Mouse (Mus musculus) spleen, adult 2 months (tissue): ENCODE measurements around the gene Insl5. TPM values are rescaled to one million over a fixed set of nuclear protein-coding genes. Genes with fewer than 3 reads are reported as not detected.

Experiments used
- DNase-seq, 2 experiments: peaks; one replicate each; pipeline versions ENCODE4 v3.0.0 to v3.0.0-alpha.2; 2012 to 2021; ENCODE audit warnings: low spot score in 2 of 2, low read depth in 1 of 2
- H3K27ac ChIP-seq: fragments of 200-500 bp; 2 replicates; pipeline ENCODE4 v1.5.1; 2012; ENCODE audit warnings: low read length, inconsistent platforms; ENCODE audit not compliant: insufficient read depth
- H3K27me3 ChIP-seq: fragments of 200-500 bp; 2 replicates; pipeline ENCODE4 v1.6.1; 2012; ENCODE audit warnings: mild to moderate bottlenecking, moderate library complexity, low read length, inconsistent platforms; ENCODE audit not compliant: control insufficient read depth, insufficient read depth
- H3K36me3 ChIP-seq: fragments of 200-500 bp; 2 replicates; pipeline ENCODE4 v1.6.1; 2012; ENCODE audit warnings: mild to moderate bottlenecking, low read length, inconsistent platforms; ENCODE audit not compliant: control insufficient read depth, insufficient read depth
- H3K4me1 ChIP-seq: fragments of 200-500 bp; 2 replicates; pipeline ENCODE4 v1.6.1; 2011; ENCODE audit warnings: inconsistent platforms; ENCODE audit not compliant: control insufficient read depth, insufficient read depth, insufficient read length
- H3K4me3 ChIP-seq: fragments of 200-500 bp; 2 replicates; pipeline ENCODE4 v1.5.1; 2011; ENCODE audit warnings: mild to moderate bottlenecking, inconsistent platforms; ENCODE audit not compliant: insufficient read depth, insufficient read length; ENCODE audit errors: extremely low read depth
- CTCF ChIP-seq: fragments of 200-500 bp; IDR thresholded peaks from 2 replicates; pipeline ENCODE4 v1.5.1; 2011; ENCODE audit warnings: mild to moderate bottlenecking, inconsistent platforms; ENCODE audit not compliant: insufficient read depth, insufficient read length, insufficient replicate concordance; ENCODE audit errors: extremely low read depth
- POLR2A ChIP-seq: fragments of 200-500 bp; IDR thresholded peaks from 2 replicates; pipeline ENCODE4 v1.6.1; 2011; ENCODE audit warnings: low read depth, low read length, inconsistent platforms
- whole genome bisulfite sequencing: fragments of 180-500 bp; shearing (Covaris S2); methylation state at CpG from one replicate; pipeline ENCODE4 v1.1.7; 2018; 5-methylcytosine and 5-hydroxymethylcytosine counted together
- polyA plus RNA-seq: library from polyadenylated mRNA; depleted of rRNA; stranded (reverse); fragments of >200 nt; gene quantifications from 2 replicates; pipeline ENCODE4 v1.2.3, GENCODE M21; 2012

Gene Insl5
- polyA plus RNA-seq, 1 experiment: not detected

DNA sequence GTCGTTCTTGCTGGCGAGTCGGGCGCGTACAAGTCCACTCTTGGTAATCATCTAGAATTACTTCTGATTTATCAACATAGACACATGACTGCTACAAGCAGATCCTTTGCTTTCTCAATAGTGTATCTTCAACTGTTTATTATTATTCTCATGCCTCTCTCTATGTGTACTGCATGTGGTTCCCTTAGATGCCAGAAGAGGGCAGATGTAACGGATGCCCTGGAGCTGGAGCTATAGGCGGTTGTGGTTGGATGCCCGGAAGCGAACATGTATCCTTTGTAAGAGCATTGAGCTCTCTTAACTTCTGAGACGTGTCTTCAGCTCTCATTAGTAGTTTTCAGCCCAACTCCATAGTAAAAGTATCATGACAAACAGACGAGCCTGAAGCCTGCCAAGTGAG, 16.4 kb upstream of the Insl5 start:
- DNase-seq: no peak
- no peaks in the 10 kb centered on the region for H3K27me3 ChIP-seq
- no peaks in the 10 kb centered on the region for H3K36me3 ChIP-seq
- TF ChIP-seq POLR2A: no peak
- no peak for TF ChIP-seq CTCF
- H3K4me3 ChIP-seq: no peak overlapping the region
- no peaks in the 10 kb centered on the region for H3K4me1 ChIP-seq
- WGBS: 92% methylated on average over 11 of the region's 11 CpGs
- H3K27ac ChIP-seq: no peak overlapping the region

DNA sequence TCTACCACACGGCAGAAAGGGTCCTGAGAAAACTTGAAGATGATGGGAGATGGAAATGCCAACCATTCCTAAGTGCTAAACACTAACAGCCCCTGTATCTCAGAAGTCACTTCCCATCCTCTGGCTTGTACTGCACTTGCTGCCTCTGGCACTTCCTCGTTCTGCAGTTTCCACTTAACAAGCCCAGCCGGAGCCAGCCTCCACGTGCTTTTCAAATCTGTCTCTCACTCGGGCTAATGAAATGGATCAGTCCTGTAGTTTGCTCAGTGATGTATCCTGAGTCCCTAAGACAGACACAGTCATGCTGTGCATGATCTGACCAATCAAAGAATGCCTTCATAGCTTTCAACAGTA, 13.2 kb upstream of the Insl5 start:
- H3K4me3 ChIP-seq: no peak overlapping the region
- H3K4me1 ChIP-seq: no peaks in the 10 kb centered on the region
- H3K27me3 ChIP-seq: no peaks in the 10 kb centered on the region
- TF ChIP-seq CTCF (no peak), POLR2A (no peak)
- WGBS: 18% methylated on average over 5 of the region's 5 CpGs
- DNase-seq: no peak
- H3K27ac ChIP-seq: no peak overlapping the region
- no peaks in the 10 kb centered on the region for H3K36me3 ChIP-seq

DNA sequence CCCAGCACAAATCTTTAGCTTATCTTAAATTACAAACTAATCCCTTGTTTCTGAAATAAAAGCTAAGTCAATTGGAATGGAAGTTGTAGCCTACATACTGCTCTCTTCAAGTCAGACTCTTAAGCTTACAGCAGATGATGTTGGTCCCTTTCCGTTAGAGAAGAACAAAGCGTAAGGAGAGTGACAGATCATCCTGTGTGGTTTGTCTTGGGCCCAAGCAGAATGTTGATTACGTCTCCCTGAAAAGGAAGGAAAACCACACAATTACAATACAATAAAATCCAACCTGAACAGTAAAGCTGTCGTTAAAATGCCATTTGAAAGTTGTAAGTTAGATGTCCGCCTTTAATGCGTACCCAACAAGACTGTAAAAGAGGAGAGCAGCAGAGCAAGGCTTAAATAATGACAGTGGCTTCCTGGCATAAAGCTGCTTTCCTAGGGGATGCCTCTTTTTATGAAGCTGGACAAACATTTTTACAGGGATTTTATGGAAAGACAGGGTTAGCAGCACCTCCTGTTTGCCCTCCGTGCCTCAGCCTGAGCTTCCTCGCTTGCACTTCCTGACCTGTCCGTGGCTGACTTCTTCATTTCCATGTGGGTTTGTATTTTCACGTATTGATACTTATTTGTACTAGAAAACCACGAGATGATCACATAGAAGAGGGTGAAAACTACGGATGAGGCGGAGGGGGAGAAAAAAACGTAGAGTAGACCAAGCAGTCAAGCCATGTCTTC, 12.6 kb upstream of the Insl5 start:
- Histone ChIP-seq H3K4me1 (peaks cover under 1% of the 10 kb centered on the region; the same call in 1 of the 2 replicates), H3K4me3 (no peak overlapping the region), H3K27me3 (no peaks in the 10 kb centered on the region), H3K27ac (no peak overlapping the region), H3K36me3 (no peaks in the 10 kb centered on the region)
- 27% methylated on average over 14 of the region's 14 CpGs for WGBS
- TF ChIP-seq CTCF (no peak), POLR2A (no peak)
- peak in 1 of 2 experiments; percentile 17 for DNase-seq

DNA sequence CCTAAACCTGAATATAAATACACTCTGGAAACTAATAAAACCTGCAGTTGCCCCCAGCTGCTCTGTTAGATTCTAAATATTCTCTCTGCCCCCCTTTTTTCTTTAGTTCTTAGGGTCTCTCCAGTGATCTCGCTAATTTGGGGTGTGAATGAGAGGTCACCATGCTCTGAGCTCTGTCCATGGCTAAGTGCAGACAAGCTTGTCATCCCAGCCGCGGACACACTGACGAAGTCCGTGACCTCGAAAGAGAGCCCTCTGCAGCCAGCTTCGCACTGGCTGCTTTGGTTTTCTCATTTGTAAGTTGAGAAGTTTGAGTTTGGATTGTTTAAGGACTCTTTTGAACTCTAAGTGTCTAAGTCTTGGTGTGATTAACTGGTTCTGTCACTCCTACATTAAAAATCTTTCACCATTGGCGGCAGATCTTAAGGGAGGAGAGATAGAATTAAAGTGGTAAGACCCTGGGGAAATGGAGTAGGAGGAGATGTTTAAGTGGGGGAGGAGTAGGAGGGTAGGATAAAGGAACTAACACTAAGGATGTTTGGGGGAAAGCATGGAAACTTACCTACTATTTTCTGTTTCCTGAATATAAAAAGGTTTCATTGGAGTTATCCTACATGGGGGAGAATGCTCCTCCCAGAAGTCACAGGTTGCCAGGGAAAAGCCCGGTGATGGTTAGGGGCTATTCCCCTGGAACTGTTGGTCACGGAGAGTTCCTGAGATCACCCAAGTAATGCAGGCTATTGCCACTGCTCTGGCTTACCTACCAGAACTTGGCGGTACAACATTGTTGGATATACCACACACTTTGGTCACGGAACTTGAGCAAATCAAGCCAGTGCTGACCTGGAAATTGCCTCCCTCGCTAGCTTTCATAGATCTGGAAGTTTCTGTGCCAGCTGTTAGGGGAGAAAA, 1.8 kb upstream of the Insl5 start:
- H3K4me3 ChIP-seq: no peak overlapping the region
- WGBS: 90% methylated on average over 13 of the region's 13 CpGs
- TF ChIP-seq CTCF (no peak), POLR2A (no peak)
- H3K4me1 ChIP-seq: no peaks in the 10 kb centered on the region
- H3K36me3 ChIP-seq: no peaks in the 10 kb centered on the region
- no peak for DNase-seq
- no peak overlapping the region for H3K27ac ChIP-seq
- no peaks in the 10 kb centered on the region for H3K27me3 ChIP-seq

DNA sequence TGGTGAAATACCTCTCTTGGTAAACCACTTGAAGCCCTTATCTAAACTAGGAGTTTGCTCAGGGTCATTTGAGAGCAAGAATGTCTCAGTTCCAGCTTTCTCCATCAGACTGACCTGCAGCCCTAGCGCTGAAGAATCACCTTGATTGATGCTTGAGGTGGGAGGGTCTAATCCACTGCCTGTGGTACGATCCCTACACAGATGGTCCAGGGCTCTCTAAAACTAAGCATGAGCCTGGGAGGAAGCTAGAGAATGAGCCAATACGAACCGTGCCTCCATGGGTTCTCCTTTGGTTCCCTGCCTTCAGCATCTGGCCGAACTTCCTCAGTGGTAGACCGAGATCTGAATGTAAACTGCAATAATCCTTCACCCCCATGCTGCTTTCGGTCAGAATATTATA, 1.1 kb upstream of the Insl5 start:
- no peaks in the 10 kb centered on the region for H3K4me1 ChIP-seq
- H3K36me3 ChIP-seq: no peaks in the 10 kb centered on the region
- H3K4me3 ChIP-seq: no peak overlapping the region
- no peak for TF ChIP-seq CTCF
- no peak for TF ChIP-seq POLR2A
- 84% methylated on average over 7 of the region's 7 CpGs for WGBS
- no peaks in the 10 kb centered on the region for H3K27me3 ChIP-seq
- H3K27ac ChIP-seq: no peak overlapping the region
- DNase-seq: no peak

DNA sequence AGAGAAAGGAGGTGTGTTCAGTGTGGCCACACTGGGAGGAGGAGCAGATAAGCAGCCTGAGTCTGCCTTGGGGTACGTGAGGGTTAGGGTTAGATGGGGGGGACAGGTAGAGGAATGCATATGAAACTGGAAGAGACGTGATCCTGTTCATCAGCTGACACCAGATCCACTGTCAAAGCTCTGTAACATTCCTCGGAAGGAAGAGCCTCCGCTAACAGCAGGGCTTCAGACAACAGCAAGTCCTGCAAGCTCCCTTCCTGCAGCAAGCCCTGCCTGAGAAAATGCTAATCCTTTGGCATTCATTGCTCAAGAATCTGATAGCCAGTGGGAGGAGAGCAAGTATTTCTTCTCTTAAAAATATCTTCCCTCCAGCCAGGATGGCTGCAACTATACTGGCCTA, 13.2 kb downstream of the Insl5 start:
- Histone ChIP-seq H3K27ac (no peak overlapping the region), H3K4me3 (no peak overlapping the region), H3K36me3 (no peaks in the 10 kb centered on the region), H3K27me3 (0 out of 2 replicates have a peak, but pooled peaks cover 1% of the 10 kb centered on the region), H3K4me1 (no peaks in the 10 kb centered on the region)
- TF ChIP-seq CTCF (no peak), POLR2A (no peak)
- WGBS: 75% methylated on average over 4 of the region's 4 CpGs
- DNase-seq: no peak
